Mouse (Mus musculus) midbrain, postnatal 0 days (tissue): Measurements from ENCODE around the gene Eml6. TPM values are rescaled to one million over a fixed set of nuclear protein-coding genes. Genes with fewer than 3 reads are reported as not detected.

Experiments used
- ATAC-seq: fragments of 200-750 bp; cut with Nextera tagmentation; 2 replicates; pipeline ENCODE4 v1.8.0; 2017; ENCODE audit warnings: moderate number of reproducible peaks, mild to moderate bottlenecking, moderate TSS enrichment, moderate library complexity; ENCODE audit not compliant: low FRiP score
- DNase-seq: peaks from one replicate; pipeline ENCODE4 v3.0.0-alpha.2; 2015; ENCODE audit warnings: low spot score
- H3K27ac ChIP-seq: fragments of 300-500 bp; sonication (generic); 2 replicates; pipeline ENCODE4 v1.5.1; 2014; ENCODE audit warnings: low read depth, mild to moderate bottlenecking, low read length, mixed read lengths
- H3K27me3 ChIP-seq: fragments of 300-500 bp; sonication (generic); 2 replicates; pipeline ENCODE4 v1.6.1; 2014; ENCODE audit warnings: low read length, control low read depth, mixed read lengths; ENCODE audit not compliant: insufficient read depth
- H3K36me3 ChIP-seq: fragments of 300-500 bp; sonication (generic); 2 replicates; pipeline ENCODE4 v1.6.1; 2014; ENCODE audit warnings: low read length, control low read depth, mixed read lengths; ENCODE audit not compliant: insufficient read depth
- H3K4me1 ChIP-seq: fragments of 300-500 bp; sonication (generic); 2 replicates; pipeline ENCODE4 v1.6.1; 2014; ENCODE audit warnings: mild to moderate bottlenecking, control low read depth, antibody characterized with exemption, low read length, mixed read lengths; ENCODE audit not compliant: insufficient read depth
- H3K4me2 ChIP-seq: fragments of 300-500 bp; sonication (generic); 2 replicates; pipeline ENCODE4 v1.6.1; 2014; ENCODE audit warnings: low read depth, mild to moderate bottlenecking, low read length, mixed read lengths; ENCODE audit not compliant: poor library complexity, severe bottlenecking
- H3K4me3 ChIP-seq: fragments of 300-500 bp; sonication (generic); 2 replicates; pipeline ENCODE4 v1.5.1; 2014; ENCODE audit warnings: low read depth, mild to moderate bottlenecking, low read length, moderate library complexity
- H3K9ac ChIP-seq: fragments of 300-500 bp; sonication (generic); replicated peaks from 2 replicates; pipeline ENCODE4 v1.6.1; 2014; ENCODE audit warnings: mild to moderate bottlenecking, low read length, moderate library complexity, mixed read lengths; ENCODE audit not compliant: poor library complexity, severe bottlenecking
- H3K9me3 ChIP-seq: fragments of 300-500 bp; sonication (generic); 2 replicates; pipeline ENCODE4 v1.6.1; 2016; ENCODE audit warnings: low read length, control low read depth
- CTCF ChIP-seq: IDR thresholded peaks from 2 replicates; pipeline ENCODE4 v1.5.1; 2016; ENCODE audit warnings: antibody characterized with exemption, mild to moderate bottlenecking
- WGBS: fragments of 180-500 bp; shearing (Covaris S2); extraction: QIAGEN DNeasy Blood & Tissue Kit; methylation state at CpG from one replicate; pipeline ENCODE4 v1.1.7; 2014; 5-methylcytosine and 5-hydroxymethylcytosine counted together
- polyA plus RNA-seq: library from polyadenylated mRNA; unstranded; fragments of >200 nt; fragmentation: Nextera tagmentation; extraction: Ambion mirVana; gene quantifications from 2 replicates; pipeline ENCODE4 v1.2.1, GENCODE M21; 2015
- total RNA-seq: library from RNA; depleted of rRNA; stranded (reverse); fragments of >200 nt; gene quantifications from 2 replicates; pipeline ENCODE4 v1.2.3, GENCODE M21; 2014

Gene Eml6
- total and polyA plus RNA-seq, 2 experiments from 2014 or later, result 4.8 to 20.1 TPM

GRCm38 (mm10) chr11:29770666-29771400, 255.0 kb downstream of the Eml6 start:
- ATAC-seq (no peak), DNase-seq (no peak)
- no peak for TF ChIP-seq CTCF
- H3K4me3 ChIP-seq, result no peak overlapping the region
- no peaks in the 10 kb centered on the region for H3K27me3 ChIP-seq
- 60% methylated on average over 3 of the region's 3 CpGs for WGBS
- H3K9me3 ChIP-seq, result no peaks in the 10 kb centered on the region
- H3K9ac ChIP-seq, result no peak overlapping the region
- no peaks in the 10 kb centered on the region for H3K36me3 ChIP-seq
- H3K4me1 ChIP-seq, result no peaks in the 10 kb centered on the region
- no peak overlapping the region for H3K4me2 ChIP-seq
- no peak overlapping the region for H3K27ac ChIP-seq

- Histone ChIP-seq H3K27me3 (no peaks in the 10 kb centered on the region), H3K36me3 (peaks cover 3% of the 10 kb centered on the region; the same call in 1 of the 2 replicates), H3K27ac (no peak overlapping the region), H3K9ac (no peak overlapping the region), H3K4me2 (no peak overlapping the region), H3K4me3 (no peak overlapping the region), H3K4me1 (no peaks in the 10 kb centered on the region), H3K9me3 (no peaks in the 10 kb centered on the region)
- no peak for DNase-seq
- no peak for ATAC-seq
- no peak for TF ChIP-seq CTCF
Measured at GRCm38 (mm10) chr11:29768523-29768922, 257.3 kb downstream of the Eml6 start.

DNA sequence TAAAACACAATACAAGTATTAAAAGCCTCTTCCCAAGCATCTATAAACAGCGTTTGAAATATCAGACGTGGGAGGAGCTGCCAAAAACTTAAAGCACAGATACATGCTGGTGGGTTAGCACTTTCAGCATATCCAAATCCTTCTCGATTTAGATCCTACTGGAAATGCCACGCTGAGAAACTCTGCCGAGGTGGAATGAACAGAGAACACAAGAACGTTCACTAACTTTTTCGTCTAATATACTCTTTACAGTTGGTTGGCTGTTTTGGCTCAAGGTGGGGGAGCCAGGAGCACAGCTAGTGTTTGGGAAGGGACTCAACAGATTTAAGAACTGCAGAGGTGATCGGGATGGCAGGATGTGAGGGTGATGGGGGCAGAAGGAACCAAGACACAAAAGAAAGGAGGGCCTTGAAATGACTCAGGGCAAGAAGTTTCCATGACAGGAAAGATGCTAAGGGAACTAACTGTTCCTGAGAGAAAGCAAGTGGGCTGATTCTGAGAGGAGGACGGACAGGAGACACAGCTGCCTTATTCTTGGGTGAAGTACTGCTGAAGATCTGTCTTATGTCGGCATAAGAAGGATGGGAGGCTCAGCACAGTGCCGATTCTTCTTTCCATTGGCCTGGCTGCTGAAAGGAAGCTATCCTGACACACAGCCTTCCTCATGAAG, 259.4 kb downstream of the Eml6 start:
- H3K4me2 ChIP-seq, result no peak overlapping the region
- H3K27ac ChIP-seq, result no peak overlapping the region
- WGBS, result 86% methylated on average over 11 of the region's 11 CpGs
- ATAC-seq (no peak), DNase-seq (no peak)
- H3K27me3 ChIP-seq, result no peaks in the 10 kb centered on the region
- no peak overlapping the region for H3K4me3 ChIP-seq
- no peaks in the 10 kb centered on the region for H3K4me1 ChIP-seq
- TF ChIP-seq CTCF, result no peak
- H3K36me3 ChIP-seq, result peaks cover 5% of the 10 kb centered on the region; the same call in 1 of the 2 replicates
- H3K9me3 ChIP-seq, result no peaks in the 10 kb centered on the region
- no peak overlapping the region for H3K9ac ChIP-seq

GRCm38 (mm10) chr11:29765063-29765462, 260.8 kb downstream of the Eml6 start:
- no peak overlapping the region for H3K4me3 ChIP-seq
- H3K4me1 ChIP-seq, result no peaks in the 10 kb centered on the region
- H3K36me3 ChIP-seq, result peaks cover 5% of the 10 kb centered on the region; the same call in 1 of the 2 replicates
- ATAC-seq, result no peak
- 45% methylated on average over 4 of the region's 4 CpGs for WGBS
- H3K27me3 ChIP-seq, result no peaks in the 10 kb centered on the region
- H3K27ac ChIP-seq, result no peak overlapping the region
- H3K4me2 ChIP-seq, result no peak overlapping the region
- no peak overlapping the region for H3K9ac ChIP-seq
- no peak for DNase-seq
- H3K9me3 ChIP-seq, result no peaks in the 10 kb centered on the region
- TF ChIP-seq CTCF, result no peak

DNA sequence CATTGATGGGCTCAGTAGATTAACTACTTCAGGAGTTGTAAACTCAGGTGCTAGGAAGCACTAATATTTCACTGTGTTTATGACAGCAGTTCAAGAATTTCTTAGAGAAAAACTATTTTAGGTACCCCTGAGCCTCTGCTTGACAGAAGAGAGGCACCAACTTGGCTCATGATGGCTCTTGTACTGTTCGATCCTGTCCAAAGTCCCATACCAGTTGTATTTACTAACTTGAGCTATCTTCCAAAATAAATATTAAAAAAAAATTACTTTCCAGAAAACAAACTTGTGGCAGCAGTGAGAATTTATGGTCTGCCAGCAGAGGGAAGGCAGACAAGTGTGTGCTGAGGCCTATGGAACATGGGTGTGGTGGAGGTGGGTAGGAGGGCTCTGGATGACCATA, 263.1 kb downstream of the Eml6 start:
- H3K36me3 ChIP-seq, result peaks cover 5% of the 10 kb centered on the region; the same call in 1 of the 2 replicates
- H3K27ac ChIP-seq, result no peak overlapping the region
- no peak overlapping the region for H3K4me2 ChIP-seq
- DNase-seq, result no peak
- H3K9me3 ChIP-seq, result no peaks in the 10 kb centered on the region
- no peaks in the 10 kb centered on the region for H3K4me1 ChIP-seq
- ATAC-seq, result no peak
- 97% methylated on average over 1 of the region's 1 CpGs for WGBS
- H3K4me3 ChIP-seq, result no peak overlapping the region
- TF ChIP-seq CTCF, result no peak
- H3K9ac ChIP-seq, result no peak overlapping the region
- no peaks in the 10 kb centered on the region for H3K27me3 ChIP-seq

DNA sequence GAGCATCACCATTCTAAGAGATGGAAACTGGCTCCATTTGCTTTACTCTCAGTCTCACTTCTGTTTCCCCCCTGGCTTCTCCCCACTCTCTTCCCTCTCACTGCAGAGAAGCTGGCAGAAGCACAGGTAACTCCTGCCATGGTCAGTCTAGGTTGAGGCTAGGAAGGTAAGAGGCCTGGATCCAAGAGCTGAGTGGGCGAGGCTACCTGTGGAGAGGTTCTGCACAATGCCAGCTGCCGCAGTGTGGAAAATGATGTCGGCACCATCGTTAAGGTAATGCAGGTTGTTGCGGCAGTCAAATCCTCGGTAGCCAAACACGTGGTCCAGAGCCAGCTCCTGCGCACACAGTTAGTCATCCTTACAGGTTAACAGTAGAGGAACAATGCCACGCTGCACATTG, 264.4 kb downstream of the Eml6 start:
- TF ChIP-seq CTCF, result no peak
- Histone ChIP-seq H3K27ac (no peak overlapping the region), H3K4me1 (no peaks in the 10 kb centered on the region), H3K4me3 (no peak overlapping the region), H3K4me2 (no peak overlapping the region), H3K9me3 (no peaks in the 10 kb centered on the region), H3K27me3 (no peaks in the 10 kb centered on the region), H3K9ac (no peak overlapping the region), H3K36me3 (peaks cover 9% of the 10 kb centered on the region; the same call in 1 of the 2 replicates)
- ATAC-seq (no peak), DNase-seq (no peak)
- 94% methylated on average over 9 of the region's 9 CpGs for WGBS
